Mouse (Mus musculus) spleen, postnatal 10 days (tissue): ENCODE measurements around the gene Atg10.
A peak's percentile ranks its signal among the peaks of the same experiment; 100 is the strongest.

Experiments
- DNase-seq, 2 experiments: peaks; one replicate each; pipeline ENCODE4 v3.0.0; 2021 to 2022; ENCODE audit warnings: low spot score in 2 of 2

Atg10 gene

DNA sequence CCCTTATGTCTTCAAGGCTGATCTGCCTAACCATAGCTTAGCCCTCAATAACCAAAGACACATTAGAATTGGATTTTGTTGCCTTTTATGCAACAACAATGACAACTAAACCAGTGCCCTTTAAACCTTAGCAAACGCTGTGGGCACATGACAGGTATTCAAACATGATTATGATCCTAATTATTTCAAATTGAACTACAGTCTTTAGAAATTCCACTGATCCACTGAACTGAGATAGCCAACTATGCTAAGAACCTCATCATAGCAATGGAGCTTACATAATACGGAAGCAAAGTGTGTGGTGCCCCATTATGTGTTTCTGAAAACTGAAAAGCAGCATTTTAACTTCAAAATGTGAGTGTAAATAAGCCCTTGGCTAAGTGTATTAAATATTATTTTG is 191.9 kb downstream of the Atg10 start:
- DNase-seq: no peak

DNA sequence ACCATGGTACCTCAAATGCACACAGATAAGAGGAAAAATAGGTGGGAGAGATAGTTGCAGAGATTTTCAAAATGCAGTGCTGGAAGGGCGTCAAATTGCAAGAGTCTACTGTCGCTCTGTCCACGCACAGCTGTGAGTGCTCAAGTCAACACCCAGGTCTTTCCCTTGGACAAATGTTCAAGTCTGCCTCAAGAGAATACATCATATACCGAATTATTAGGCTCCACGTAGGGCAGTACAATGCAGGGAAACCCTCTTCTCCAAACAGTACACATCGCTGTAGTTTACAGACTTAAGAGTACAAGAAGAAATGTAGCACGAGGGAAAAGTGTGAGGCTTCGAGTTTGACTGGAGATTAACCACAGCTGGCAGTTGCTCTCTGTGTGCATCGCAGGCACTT is 200.3 kb downstream of the Atg10 start:
- DNase-seq: no peak

DNA sequence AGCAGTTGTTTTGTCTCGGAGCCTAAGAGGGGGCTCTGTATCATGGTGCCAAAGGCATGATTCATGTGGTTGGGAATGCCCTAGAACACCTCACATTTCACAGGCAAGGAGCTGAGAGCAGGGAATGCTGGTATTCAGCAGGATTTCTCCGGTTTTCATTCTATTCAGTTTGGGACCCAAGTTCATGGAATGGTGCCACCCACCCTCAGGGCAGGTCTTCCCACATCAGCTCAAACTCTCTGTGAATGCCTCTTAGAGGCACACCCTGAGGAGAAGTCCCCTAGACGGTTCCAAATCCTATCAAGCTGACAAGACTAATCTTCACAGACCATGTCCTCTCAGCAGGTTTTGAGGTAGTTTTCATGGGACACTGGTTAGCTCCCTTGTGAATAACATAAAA is 211.9 kb downstream of the Atg10 start:
- DNase-seq: no peak

DNA sequence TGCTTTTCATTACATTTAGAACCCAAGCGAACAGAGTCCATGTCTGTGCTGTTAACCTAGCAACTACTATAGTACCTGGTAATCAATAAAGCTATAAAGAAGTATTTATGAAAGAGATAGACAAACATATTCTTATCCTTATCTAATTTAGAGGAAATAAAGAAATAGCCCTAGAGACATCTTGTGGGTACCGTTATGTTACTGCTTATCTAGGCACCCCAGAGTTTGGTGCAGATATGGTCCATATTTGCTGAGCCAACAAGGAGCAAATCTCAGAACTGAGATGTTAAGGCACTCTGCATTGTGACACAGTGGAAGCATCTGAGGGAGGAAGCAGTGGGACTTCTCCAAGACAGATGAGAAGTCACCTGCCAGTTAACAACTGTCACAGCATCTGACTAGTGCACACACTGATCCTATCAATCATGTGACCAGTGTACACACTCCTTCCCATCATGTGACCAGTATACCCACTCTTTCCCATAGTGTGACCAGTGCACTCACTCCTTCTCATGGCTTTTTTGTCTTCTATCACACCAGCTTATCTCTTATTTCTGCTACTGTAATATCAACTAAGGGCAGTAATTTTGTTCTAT is 228.6 kb downstream of the Atg10 start:
- DNase-seq: no peak

GRCm38 (mm10) chr13:90993602-90994001 is 230.2 kb downstream of the Atg10 start:
- DNase-seq: no peak

DNA sequence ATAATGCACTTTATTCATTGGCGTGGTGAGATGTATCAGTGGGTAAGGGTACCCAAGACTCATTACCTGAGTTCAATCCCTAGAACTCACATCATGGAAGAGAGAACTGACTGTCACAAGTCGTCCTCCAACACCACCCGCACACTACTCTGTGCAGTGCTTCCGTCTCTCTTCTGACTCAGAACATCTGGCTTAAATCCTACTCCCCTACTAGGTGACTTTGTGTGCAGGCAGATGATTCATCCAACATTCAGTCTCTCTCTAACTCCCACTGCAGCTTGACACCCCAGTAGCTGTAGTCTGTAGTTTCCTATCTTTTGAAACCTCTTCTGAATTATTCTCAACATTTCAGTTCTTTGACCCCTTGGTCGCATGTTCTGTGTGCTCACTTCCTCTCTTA is 230.8 kb downstream of the Atg10 start:
- no peak for DNase-seq

GRCm38 (mm10) chr13:90988226-90988625 is 235.5 kb downstream of the Atg10 start:
- no peak for DNase-seq

DNA sequence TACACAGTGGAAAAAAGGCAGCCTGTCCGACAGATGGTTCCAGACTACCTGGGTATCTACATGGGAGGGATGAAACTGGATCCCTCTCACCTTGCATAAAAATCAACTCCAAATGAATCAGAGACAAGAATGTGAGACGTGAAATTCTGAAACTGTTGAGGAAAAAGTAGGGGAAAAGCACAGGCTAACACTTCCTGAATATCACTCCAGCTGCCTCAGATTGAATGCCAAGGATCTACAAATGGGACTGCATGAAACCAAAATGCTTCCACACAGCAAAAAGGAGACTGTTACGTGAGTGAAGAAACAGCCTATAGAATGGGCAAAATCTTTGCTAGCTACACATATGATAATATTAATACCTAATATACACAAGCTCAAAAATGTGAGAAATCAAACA is 238.4 kb downstream of the Atg10 start:
- DNase-seq: no peak

- no peak for DNase-seq
Measured at GRCm38 (mm10) chr13:90984073-90984472, 239.7 kb downstream of the Atg10 start.

DNA sequence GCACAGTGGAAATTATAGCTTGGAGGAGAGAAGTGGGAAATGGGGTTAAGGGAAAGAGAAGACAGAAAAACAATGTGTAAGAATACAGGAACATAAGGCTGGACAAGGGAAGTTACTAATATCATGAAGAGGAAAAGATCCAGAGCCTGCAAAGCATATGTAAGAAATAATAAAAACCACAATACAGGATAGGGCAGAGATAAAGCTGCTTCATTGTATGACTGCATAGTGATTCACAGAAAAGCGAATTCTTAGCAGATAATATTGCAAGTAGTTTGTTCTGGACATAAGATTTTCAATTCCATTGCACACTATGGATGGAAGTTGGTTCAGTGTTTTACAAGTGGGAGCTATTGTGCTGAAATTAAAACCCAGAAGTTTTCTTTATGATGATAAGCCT is 242.0 kb downstream of the Atg10 start:
- no peak for DNase-seq

DNA sequence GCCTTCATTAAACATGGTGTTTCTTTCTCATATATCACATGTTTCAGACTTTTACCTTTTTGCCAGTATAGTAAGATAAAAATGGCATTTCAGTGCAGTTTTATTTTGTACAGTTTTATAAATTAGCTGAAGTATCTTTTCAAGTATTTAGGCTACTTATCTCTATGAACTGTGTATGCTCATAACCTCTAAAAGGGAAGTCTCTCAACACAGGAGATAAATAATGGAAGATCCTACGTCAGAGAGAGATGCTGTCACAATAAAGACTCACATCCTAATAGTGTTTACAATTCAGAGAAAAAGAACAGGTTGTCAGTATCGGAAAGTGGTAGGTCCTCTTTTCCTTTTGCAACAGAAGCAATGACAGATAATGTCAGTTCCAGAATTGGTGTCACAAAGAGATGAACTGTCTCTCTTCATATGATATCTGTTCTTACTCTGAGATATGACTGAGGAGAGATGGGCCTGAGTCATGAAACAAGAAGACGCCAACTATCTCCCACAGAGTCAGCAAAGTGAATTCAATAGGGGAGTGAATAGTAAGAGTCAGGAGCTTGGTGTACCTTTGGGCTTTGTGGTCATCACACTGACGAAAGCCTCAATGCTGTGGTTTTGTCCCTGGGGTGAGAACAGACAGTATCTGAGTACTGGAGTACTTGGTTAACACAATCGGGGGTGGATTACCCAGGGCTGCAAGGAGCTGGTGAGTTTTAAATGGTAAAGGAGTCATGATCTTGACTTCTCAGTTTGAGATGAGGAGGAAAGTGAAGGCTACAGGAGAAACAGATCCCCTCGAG is 242.7 kb downstream of the Atg10 start:
- no peak for DNase-seq

- DNase-seq: no peak
Measured at GRCm38 (mm10) chr13:90977057-90977456, 246.7 kb downstream of the Atg10 start.

GRCm38 (mm10) chr13:90973409-90973808 is 250.4 kb downstream of the Atg10 start:
- DNase-seq: no peak

GRCm38 (mm10) chr13:90970259-90971017 is 253.3 kb downstream of the Atg10 start:
- no peak for DNase-seq

GRCm38 (mm10) chr13:90968940-90969339 is 254.8 kb downstream of the Atg10 start:
- DNase-seq: no peak

DNA sequence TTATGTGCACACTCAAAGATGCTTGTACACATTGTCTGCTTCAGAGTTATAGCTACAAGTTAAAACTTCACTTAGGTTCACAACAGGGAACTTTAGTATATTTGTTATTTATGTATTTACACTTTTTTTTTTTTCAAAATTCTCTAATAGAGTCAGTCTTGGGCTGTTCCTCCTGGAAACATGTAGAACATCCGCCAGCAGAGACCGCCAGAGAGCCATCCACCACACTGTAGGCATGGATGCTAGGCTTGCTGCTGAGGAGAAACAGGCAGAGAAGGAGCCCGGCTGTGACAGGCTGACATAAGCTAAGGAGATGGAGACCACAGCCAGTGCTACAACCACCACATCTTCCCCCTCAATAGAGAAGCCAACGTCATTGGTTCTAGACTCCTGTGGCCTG is 256.3 kb downstream of the Atg10 start:
- peak; percentile 26 to 81 for DNase-seq

- no peak for DNase-seq
Measured at GRCm38 (mm10) chr13:90965996-90966395, 257.8 kb downstream of the Atg10 start.

- DNase-seq: no peak
Measured at GRCm38 (mm10) chr13:90964511-90964910, 259.3 kb downstream of the Atg10 start.

DNA sequence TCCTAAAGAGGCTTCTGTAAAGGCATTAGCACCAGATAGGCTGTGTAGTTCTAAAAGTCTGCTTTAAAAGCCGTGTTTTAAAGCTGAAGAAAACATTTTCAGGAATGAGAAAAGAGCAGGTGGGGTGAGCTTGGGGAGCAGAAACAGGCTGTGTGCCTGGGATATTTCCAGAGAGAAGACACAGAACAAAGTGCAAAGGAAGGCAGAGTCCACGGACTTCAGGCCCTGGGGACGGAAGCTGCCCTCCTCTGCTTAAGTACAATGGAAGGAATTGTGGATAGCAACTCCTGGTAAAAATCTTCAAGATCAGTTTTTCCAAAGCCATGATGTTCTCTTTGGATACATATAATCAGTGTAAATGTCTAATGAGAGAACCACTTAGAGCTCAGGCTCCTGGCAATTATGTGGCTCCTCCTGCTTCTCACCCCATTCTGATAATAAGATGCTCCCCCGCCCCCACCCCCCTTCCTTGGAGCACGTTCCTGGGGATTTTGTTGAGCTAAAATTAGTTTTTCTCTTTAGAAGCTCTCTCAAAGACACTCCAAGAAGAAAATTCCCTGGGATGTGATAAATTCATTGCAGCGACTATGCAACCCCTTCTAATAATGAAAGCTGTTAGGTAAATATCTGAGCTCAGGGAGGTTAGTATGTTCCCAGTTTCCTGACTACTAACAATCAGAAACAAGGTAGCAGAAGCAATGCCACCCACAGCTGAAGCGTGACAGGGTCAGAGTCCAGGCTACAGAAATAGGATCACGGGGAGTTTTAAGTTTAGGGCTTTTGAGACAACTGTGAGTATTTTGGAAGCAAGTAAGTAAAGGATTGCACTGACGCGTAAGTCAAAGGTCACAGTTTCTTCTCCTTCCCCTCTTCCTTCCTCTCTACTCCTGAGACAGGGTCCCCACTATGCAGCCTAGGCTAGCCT is 260.7 kb downstream of the Atg10 start:
- DNase-seq: no peak

- no peak for DNase-seq
Measured at GRCm38 (mm10) chr13:90960591-90960990, 263.2 kb downstream of the Atg10 start.

- no peak for DNase-seq
Measured at GRCm38 (mm10) chr13:90958894-90959293, 264.9 kb downstream of the Atg10 start.

GRCm38 (mm10) chr13:90939600-90939999 is 284.2 kb downstream of the Atg10 start:
- no peak for DNase-seq
